Mouse (Mus musculus): ENCODE measurements around the gene Metrn.

- TF ChIP-seq CTCF (IDR thresholded peaks at IDR 0.05; ENCODE audit: low read depth, low read length): no peak
- no peak for TF ChIP-seq POLR2A (IDR thresholded peaks at IDR 0.05; ENCODE audit: borderline replicate concordance, low read depth, low read length)
Observed at GRCm38 (mm10) chr17:25835816-25836215, 38.9 kb upstream of the Metrn start.

All from bone marrow macrophage, adult 2 months (primary cell).